Mouse (Mus musculus) CH12.LX (cell line): Measurements from ENCODE around the gene Olfr957. TPM values are rescaled to one million over a fixed set of nuclear protein-coding genes. Genes with fewer than 3 reads are reported as not detected.

ENCODE experiments used
- DNase-seq: peaks from one replicate; pipeline ENCODE4 v3.0.0-alpha.2; 2013; ENCODE audit errors: extremely low read depth
- H3K27ac ChIP-seq: 2 replicates; pipeline ENCODE4 v1.5.1; 2012; ENCODE audit warnings: low read depth, mild to moderate bottlenecking, control low read depth, moderate library complexity; ENCODE audit not compliant: insufficient read depth
- H3K27me3 ChIP-seq: replicated peaks from 2 replicates; pipeline ENCODE3; 2012; ENCODE audit warnings: inconsistent platforms
- H3K36me3 ChIP-seq, 2 experiments: replicated peaks in 1 of 2; 2 replicates each; pipeline versions ENCODE3 to v1.6.1; 2012; ENCODE audit warnings: inconsistent platforms in 1 of 2, low read length in 1 of 2, mild to moderate bottlenecking in 1 of 2, mixed read lengths in 1 of 2, moderate library complexity in 1 of 2; ENCODE audit not compliant: control insufficient read depth in 1 of 2, insufficient read depth in 1 of 2
- H3K4me1 ChIP-seq, 2 experiments: 2 replicates each; pipeline ENCODE4 v1.6.1; 2012; ENCODE audit warnings: inconsistent platforms in 1 of 2, moderate library complexity in 1 of 2; ENCODE audit not compliant: insufficient read depth in 2 of 2, control insufficient read depth in 1 of 2
- H3K4me2 ChIP-seq: 2 replicates; pipeline ENCODE4 v1.6.1; 2012; ENCODE audit warnings: low read depth, mild to moderate bottlenecking, control low read depth; ENCODE audit not compliant: poor library complexity, insufficient read depth, severe bottlenecking
- H3K4me3 ChIP-seq, 3 experiments: fragments of 150-350 bp in 1 of 3; sonication (generic) in 1 of 3; replicated peaks in 1 of 3; 2 replicates each; pipeline versions ENCODE3 to v1.5.1; 2011 to 2012; ENCODE audit warnings: low read depth in 2 of 3, low read length in 2 of 3, mild to moderate bottlenecking in 2 of 3, moderate library complexity in 2 of 3, control low read depth in 1 of 3, improper control_type of control experiment in 1 of 3, inconsistent platforms in 1 of 3, mixed read lengths in 1 of 3; ENCODE audit not compliant: poor library complexity in 1 of 3
- H3K79me2 ChIP-seq: replicated peaks from 2 replicates; pipeline ENCODE4 v1.6.1; 2012; ENCODE audit warnings: mild to moderate bottlenecking, moderate library complexity; ENCODE audit not compliant: control insufficient read depth, poor library complexity, insufficient read depth, severe bottlenecking; ENCODE audit errors: extremely low read depth
- H3K9ac ChIP-seq: 2 replicates; pipeline ENCODE4 v1.6.1; 2012; ENCODE audit warnings: low read depth, mild to moderate bottlenecking, control low read depth, moderate library complexity; ENCODE audit not compliant: insufficient read depth
- H3K9me3 ChIP-seq: replicated peaks from 2 replicates; pipeline ENCODE3; 2012; ENCODE audit warnings: low read length, inconsistent platforms, mixed read lengths
- BHLHE40 ChIP-seq: IDR thresholded peaks from 2 replicates; pipeline ENCODE4 v1.6.1; 2011; ENCODE audit warnings: mild to moderate bottlenecking, low read depth, low read length, improper control_type of control experiment
- CHD2 ChIP-seq: IDR thresholded peaks from 2 replicates; pipeline ENCODE4 v1.6.1; 2011; ENCODE audit warnings: low read length, improper control_type of control experiment
- E2F4 ChIP-seq: IDR thresholded peaks from 2 replicates; pipeline ENCODE4 v1.6.1; 2011; ENCODE audit warnings: low read depth, low read length, improper control_type of control experiment; ENCODE audit not compliant: insufficient replicate concordance
- ELF1 ChIP-seq: IDR thresholded peaks from 2 replicates; pipeline ENCODE4 v1.6.1; 2014; ENCODE audit warnings: low read depth, mild to moderate bottlenecking, inconsistent platforms, low read length, improper control_type of control experiment
- EP300 ChIP-seq: IDR thresholded peaks from 2 replicates; pipeline ENCODE4 v1.6.1; 2011; ENCODE audit warnings: low read length, improper control_type of control experiment
- ETS1 ChIP-seq: conservative IDR thresholded peaks from 2 replicates; pipeline ENCODE4 v1.6.1; 2012; ENCODE audit warnings: low read depth, mild to moderate bottlenecking, inconsistent platforms, low read length, improper control_type of control experiment, moderate library complexity
- IRF4 ChIP-seq: IDR thresholded peaks from 2 replicates; pipeline ENCODE4 v1.6.1; 2014; ENCODE audit warnings: low read depth, mild to moderate bottlenecking, inconsistent platforms, low read length, improper control_type of control experiment
- KAT2A ChIP-seq: IDR thresholded peaks from 2 replicates; pipeline ENCODE4 v1.6.1; 2012; ENCODE audit warnings: low read length, improper control_type of control experiment, inconsistent platforms; ENCODE audit not compliant: insufficient replicate concordance
- MAFK ChIP-seq: IDR thresholded peaks from 2 replicates; pipeline ENCODE4 v1.6.1; 2011; ENCODE audit warnings: low read length, improper control_type of control experiment; ENCODE audit not compliant: insufficient replicate concordance
- MEF2A ChIP-seq: IDR thresholded peaks from 2 replicates; pipeline ENCODE4 v1.6.1; 2014; ENCODE audit warnings: low read depth, mild to moderate bottlenecking, inconsistent platforms, low read length, improper control_type of control experiment, borderline replicate concordance
- MXI1 ChIP-seq: IDR thresholded peaks from 2 replicates; pipeline ENCODE4 v1.6.1; 2011; ENCODE audit warnings: mild to moderate bottlenecking, low read depth, low read length, improper control_type of control experiment
- NRF1 ChIP-seq: IDR thresholded peaks from 2 replicates; pipeline ENCODE4 v1.6.1; 2014; ENCODE audit warnings: low read depth, mild to moderate bottlenecking, inconsistent platforms, low read length, improper control_type of control experiment, moderate library complexity
- POLR2AphosphoS2 ChIP-seq: IDR thresholded peaks from 2 replicates; pipeline ENCODE4 v1.6.1; 2011; ENCODE audit warnings: low read depth, low read length, improper control_type of control experiment
- RAD21 ChIP-seq: IDR thresholded peaks from 2 replicates; pipeline ENCODE4 v1.6.1; 2011; ENCODE audit warnings: low read depth, mild to moderate bottlenecking, low read length, improper control_type of control experiment, moderate library complexity
- TBP ChIP-seq: conservative IDR thresholded peaks from 2 replicates; pipeline ENCODE4 v1.6.1; 2011; ENCODE audit warnings: low read depth, low read length, improper control_type of control experiment
- TCF12 ChIP-seq: IDR thresholded peaks from 2 replicates; pipeline ENCODE4 v1.6.1; 2014; ENCODE audit warnings: low read depth, mild to moderate bottlenecking, inconsistent platforms, low read length, improper control_type of control experiment
- UBTF ChIP-seq: IDR thresholded peaks from 2 replicates; pipeline ENCODE4 v1.6.1; 2012; ENCODE audit warnings: low read depth, mild to moderate bottlenecking, inconsistent platforms, low read length, improper control_type of control experiment, moderate library complexity
- ZKSCAN1 ChIP-seq: IDR thresholded peaks from 2 replicates; pipeline ENCODE4 v1.6.1; 2012; ENCODE audit warnings: low read depth, inconsistent platforms, low read length, improper control_type of control experiment, borderline replicate concordance
- ZNF384 ChIP-seq: IDR thresholded peaks from 2 replicates; pipeline ENCODE4 v1.6.1; 2012; ENCODE audit warnings: low read depth, low read length, improper control_type of control experiment, inconsistent platforms
- dilution Hi-C: fragments of 300-500 bp; cut with MboI; formaldehyde crosslinking; loops from 2 replicates; pipeline ENCODE4 v1.14.3; 2020; ENCODE audit warnings: low sequenced_read_pairs; ENCODE audit not compliant: extremely low pct_unique_long_range_greater_than_20kb, extremely low pct_ligation_motif_present
- in situ Hi-C: fragments of 300-500 bp; cut with MboI; formaldehyde crosslinking; loops from 3 replicates; pipeline ENCODE4 v1.14.3; 2019; ENCODE audit warnings: low sequenced_read_pairs, low pct_ligation_motif_present, low pct_unique_long_range_greater_than_20kb, mixed read lengths
- polyA plus RNA-seq: library from polyadenylated mRNA; unstranded; fragments of >175 nt; gene quantifications from 2 replicates; pipeline ENCODE4 v1.2.1, GENCODE M21; 2012; ENCODE audit warnings: low read depth; ENCODE audit not compliant: insufficient read length
- total RNA-seq, 2 experiments: library from RNA; depleted of rRNA; stranded (reverse); fragments of 300-350 nt in 1 of 2; fragments of >200 nt in 1 of 2; gene quantifications; 2 replicates each; pipeline ENCODE4 v1.2.3; 2012 to 2014

The Olfr957 gene
- total and polyA plus RNA-seq, 3 experiments = not detected

DNA sequence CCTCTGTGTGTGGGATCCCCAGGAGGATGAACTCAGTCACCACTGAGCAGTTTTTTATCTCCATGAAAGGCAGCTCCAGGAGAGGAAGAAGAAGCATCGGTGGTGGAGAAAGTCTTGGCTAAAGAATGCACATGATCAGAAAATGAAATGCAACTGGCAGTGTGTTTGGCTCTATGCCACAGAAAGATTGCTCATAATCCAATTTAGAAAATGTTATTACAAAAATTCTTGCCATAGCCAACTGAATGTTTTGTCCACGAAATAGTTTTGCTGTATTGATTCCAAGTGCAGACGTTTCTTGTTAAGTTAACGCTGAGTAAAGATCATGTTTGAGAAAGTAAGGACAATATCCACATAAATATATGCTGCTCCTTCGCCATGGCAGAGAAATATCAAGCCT is 35.2 kb upstream of the Olfr957 start:
- no peaks in the 10 kb centered on the region for H3K9me3 ChIP-seq
- H3K4me1 ChIP-seq = no peaks in the 10 kb centered on the region
- H3K27ac ChIP-seq = no peak overlapping the region
- H3K79me2 ChIP-seq = no peaks in the 10 kb centered on the region
- dilution Hi-C loops = no loop called here
- no peaks in the 10 kb centered on the region for H3K36me3 ChIP-seq
- DNase-seq = no peak
- no peaks in the 10 kb centered on the region for H3K27me3 ChIP-seq
- H3K4me2 ChIP-seq = no peak overlapping the region
- in situ Hi-C loops = no loop called here
- H3K4me3 ChIP-seq = no peak overlapping the region
- H3K9ac ChIP-seq = no peak overlapping the region
- TF ChIP-seq CHD2 = no peak
- TF ChIP-seq MAFK = no peak
- no peak for TF ChIP-seq ZKSCAN1
- no peak for TF ChIP-seq MXI1
- no peak for TF ChIP-seq ZNF384
- TF ChIP-seq MEF2A = no peak
- no peak for TF ChIP-seq ETS1
- no peak for TF ChIP-seq TBP
- no peak for TF ChIP-seq UBTF
- TF ChIP-seq TCF12 = no peak
- TF ChIP-seq NRF1 = no peak
- no peak for TF ChIP-seq KAT2A
- no peak for TF ChIP-seq IRF4
- TF ChIP-seq ELF1 = no peak
- TF ChIP-seq EP300 = no peak

GRCm38 (mm10) chr9:39523616-39524285 is 8.1 kb upstream of the Olfr957 start:
- in situ Hi-C loops (no loop called here), dilution Hi-C loops (no loop called here)
- H3K36me3 ChIP-seq = no peaks in the 10 kb centered on the region
- H3K79me2 ChIP-seq = no peaks in the 10 kb centered on the region
- H3K9me3 ChIP-seq = no peaks in the 10 kb centered on the region
- H3K9ac ChIP-seq = no peak overlapping the region
- no peak overlapping the region for H3K4me3 ChIP-seq
- DNase-seq = no peak
- H3K27me3 ChIP-seq = no peaks in the 10 kb centered on the region
- TF ChIP-seq BHLHE40 (no peak), POLR2AphosphoS2 (no peak), E2F4 (no peak), ETS1 (no peak), RAD21 (no peak)
- no peak overlapping the region for H3K4me2 ChIP-seq
- H3K4me1 ChIP-seq = no peaks in the 10 kb centered on the region
- H3K27ac ChIP-seq = no peak overlapping the region
